In the genomic region with DNA sequence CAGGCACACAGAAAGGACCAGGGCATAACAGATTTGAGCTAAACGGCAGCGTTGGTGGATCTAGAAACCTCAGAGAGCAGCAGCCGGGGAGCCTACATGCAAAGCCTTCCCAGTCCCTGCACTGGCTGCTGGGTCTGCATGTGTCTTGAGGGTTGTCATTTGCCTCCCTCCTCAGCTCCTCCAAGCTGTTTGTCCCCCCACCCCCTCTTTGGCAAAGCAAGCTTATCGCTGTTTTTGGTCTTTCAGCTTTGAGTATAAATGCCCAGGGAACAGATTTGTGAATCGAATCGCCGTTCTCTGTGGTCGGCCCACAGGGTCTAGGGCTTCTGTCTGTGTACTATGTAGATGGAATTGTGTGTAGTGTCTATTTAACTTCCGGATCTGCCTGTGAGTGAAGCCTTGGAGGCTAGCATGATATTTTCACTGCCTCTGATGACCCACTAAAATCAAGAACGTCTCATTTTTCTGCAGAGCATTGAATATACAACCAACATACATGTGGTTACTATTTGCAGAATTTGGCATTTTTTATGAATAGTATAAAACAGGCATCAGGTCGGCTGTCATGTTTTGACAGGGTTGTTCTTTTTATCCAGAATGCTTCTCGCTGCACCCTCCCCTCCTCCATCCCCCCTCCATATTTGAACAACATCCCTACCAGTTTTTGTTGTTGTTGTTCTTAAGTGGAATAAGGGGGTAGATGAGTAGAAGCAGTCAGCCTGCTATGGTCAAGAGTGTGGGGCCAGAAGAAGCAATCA, we compare ENCODE assay signal across 10 mouse cellular contexts.
A peak's percentile ranks its signal among the peaks of the same experiment; 100 is the strongest.
DNase-seq lines count a peak whose midpoint lies in the region; ATAC-seq and TF ChIP-seq lines count a peak whose summit lies in the region.
"Had no signal": no experiment of that assay in that cellular context is flagged by ENCODE, and none has a peak within 500 bp of the region (broad histone marks: within the 10 kb centered on the region; RNA-seq: fewer than 3 reads in every experiment).

No protein-coding gene starts in this region.

- H3K4me2 ChIP-seq in kidney, postnatal 0 days (ENCODE audit: low read length), result peak overlapping the region; percentile 11; the same call in 1 of the 2 replicates
- H3K4me2 ChIP-seq in limb, embryonic 15.5 days, result peak overlapping the region; percentile 22
- H3K4me2 ChIP-seq: embryonic facial prominence, embryonic 12.5 days; midbrain, embryonic 12.5 days had no signal

- peak overlapping the region; percentile 90 for H3K27ac ChIP-seq in kidney, postnatal 0 days
- peak overlapping the region; percentile 48 for H3K27ac ChIP-seq in limb, embryonic 15.5 days
- H3K27ac ChIP-seq: midbrain, embryonic 12.5 days had no signal

- no peak for ATAC-seq in kidney, postnatal 0 days (replicated peaks; ENCODE audit: low FRiP score, low read depth)
- ATAC-seq in limb, embryonic 15.5 days (ENCODE audit: insufficient number of reproducible peaks, low FRiP score, low TSS enrichment, low read depth), result no peak

- no peak for TF ChIP-seq CTCF in kidney, postnatal 0 days (IDR thresholded peaks at IDR 0.05; ENCODE audit: low read depth)

- H3K36me3 ChIP-seq in kidney, postnatal 0 days (ENCODE audit: insufficient read depth, low read length), result no peaks in the 10 kb centered on the region
- no peaks in the 10 kb centered on the region for H3K36me3 ChIP-seq in limb, embryonic 15.5 days
- H3K36me3 ChIP-seq: embryonic facial prominence, embryonic 12.5 days; midbrain, embryonic 12.5 days had no signal

- 20% methylated on average over 12 of the region's 12 CpGs for WGBS in kidney, postnatal 0 days
- 38% methylated on average over 12 of the region's 12 CpGs for WGBS in limb, embryonic 15.5 days

- no peak overlapping the region for H3K4me3 ChIP-seq in kidney, postnatal 0 days (replicated peaks; ENCODE audit: low read depth, low read length)
- H3K4me3 ChIP-seq in limb, embryonic 15.5 days, result no peak overlapping the region
- H3K4me3 ChIP-seq: embryonic facial prominence, embryonic 12.5 days; midbrain, embryonic 12.5 days had no signal

- H3K4me1 ChIP-seq in kidney, postnatal 0 days (replicated peaks; ENCODE audit: insufficient read depth, low read length), result peaks cover 19% of the 10 kb centered on the region
- H3K4me1 ChIP-seq in limb, embryonic 15.5 days, result peaks cover 13% of the 10 kb centered on the region

- peak; percentile 9 to 18 for DNase-seq in frontal cortex, postnatal 10 days (ENCODE audit: low spot score in 2 of 2)
- no peak for DNase-seq in frontal cortex, postnatal 14 days (ENCODE audit: low spot score in 2 of 2)
- no peak for DNase-seq in kidney, postnatal 0 days (ENCODE audit: low spot score)
- no peak for DNase-seq in kidney, adult 8-10 months
- peak; percentile 30 for DNase-seq in brain, embryonic 18.5 days (ENCODE audit: low read depth, low spot score)
- DNase-seq in thymus, postnatal 4 days, result no peak
- DNase-seq in adrenal gland, postnatal 36 days, result no peak

- H3K9ac ChIP-seq in kidney, postnatal 0 days (ENCODE audit: low read depth, low read length), result peak overlapping the region; percentile 2; the same call in 1 of the 2 replicates
- H3K9ac ChIP-seq in limb, embryonic 15.5 days, result no peak overlapping the region
- H3K9ac ChIP-seq: embryonic facial prominence, embryonic 12.5 days; midbrain, embryonic 12.5 days had no signal

- H3K9me3 ChIP-seq in kidney, postnatal 0 days (replicated peaks; ENCODE audit: low read length), result no peaks in the 10 kb centered on the region
- no peaks in the 10 kb centered on the region for H3K9me3 ChIP-seq in limb, embryonic 15.5 days
- H3K9me3 ChIP-seq: embryonic facial prominence, embryonic 12.5 days; midbrain, embryonic 12.5 days had no signal

- no peaks in the 10 kb centered on the region for H3K27me3 ChIP-seq in kidney, postnatal 0 days (ENCODE audit: insufficient read depth, low read length)
- no peaks in the 10 kb centered on the region for H3K27me3 ChIP-seq in limb, embryonic 15.5 days
- H3K27me3 ChIP-seq: embryonic facial prominence, embryonic 12.5 days; midbrain, embryonic 12.5 days had no signal

Comparison
In these comparisons a context has a peak if more than half of its experiments do, and no peak if none do; other contexts are left out.
1. DNase-seq: peak in frontal cortex, postnatal 10 days (2 of 2) and brain, embryonic 18.5 days (single experiment); none in frontal cortex, postnatal 14 days (0 of 2), kidney, postnatal 0 days (single experiment), kidney, adult 8-10 months (0 of 2), thymus, postnatal 4 days (single experiment) and adrenal gland, postnatal 36 days (0 of 2).